Mouse (Mus musculus) gastrocnemius, postnatal 14 days (tissue): ENCODE measurements around the gene Tsen2. TPM values are rescaled to one million over a fixed set of nuclear protein-coding genes. Genes with fewer than 3 reads are reported as not detected.

ENCODE experiments used
- DNase-seq: peaks from one replicate; pipeline ENCODE4 v3.0.0; 2021; ENCODE audit warnings: mixed read lengths
- intact Hi-C: fragments of 180-260 bp; cut with DNase I; formaldehyde crosslinking; loops from one replicate; pipeline ENCODE4 v1.15.1; 2025; ENCODE audit warnings: low total_unique reads
- long read RNA-seq, 2 experiments: library from polyadenylated mRNA; stranded (forward); transcript quantifications; one replicate each; pipeline ENCODE4 v2.0.0; 2021
- total RNA-seq, 2 experiments: library from RNA; stranded (reverse); gene quantifications; 2 replicates each; pipeline ENCODE4 v1.2.3; 2021

The Tsen2 gene
- 1 to 10 TPM; 6.0 to 7.4 TPM for total RNA-seq
- long read RNA-seq, experiment 1, transcript Tsen2-201 (12 exons, 2,106 nt) = major isoform, 13 of 19 reads
- long read RNA-seq, experiment 1, partial matches to known transcripts = 6 of 19 reads
- long read RNA-seq, experiment 1, other reads (novel, unspliced or antisense) = 0 of 19 reads
- long read RNA-seq, experiment 2, transcript Tsen2-201 (12 exons, 2,106 nt) = major isoform, 7 of 13 reads
- long read RNA-seq, experiment 2, partial matches to known transcripts = 6 of 13 reads
- long read RNA-seq, experiment 2, other reads (novel, unspliced or antisense) = 0 of 13 reads

DNA sequence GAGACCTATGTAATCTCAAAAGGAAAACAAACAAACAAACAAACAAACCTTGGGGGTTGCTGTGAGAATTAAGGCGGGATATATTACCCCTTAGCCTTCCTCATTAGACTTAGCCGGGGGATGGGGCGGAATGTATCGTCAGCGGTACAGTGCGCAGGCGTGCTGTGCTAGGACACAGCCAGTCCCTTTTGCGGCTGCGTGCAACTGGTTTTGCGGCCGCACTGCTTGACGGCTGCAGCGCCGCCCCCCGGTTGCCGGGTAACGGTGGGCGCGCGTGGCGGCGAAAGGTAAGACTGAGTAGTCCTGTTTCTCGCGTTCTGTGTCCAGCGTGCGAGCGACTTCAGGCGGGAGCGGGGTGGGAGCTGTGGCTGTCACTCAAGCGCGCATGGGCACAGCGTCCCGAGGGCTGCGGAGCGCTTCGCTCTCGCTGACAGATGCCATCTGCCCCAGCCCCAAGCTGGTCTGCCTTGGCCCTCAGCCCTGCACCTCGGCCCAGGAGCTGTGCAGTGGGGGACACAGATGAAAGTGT is at the start of gene Tsen2:
Gene Tsen2 (plus strand): TSS at position 223 of the 529 bp plus-strand sequence.
- peak; percentile 96 for DNase-seq
- intact Hi-C loops = no loop called here

GRCm38 (mm10) chr6:115499540-115499939 is 44.9 kb upstream of the Tsen2 start:
- peak; percentile 81 for DNase-seq
- intact Hi-C loops = no loop called here

DNA sequence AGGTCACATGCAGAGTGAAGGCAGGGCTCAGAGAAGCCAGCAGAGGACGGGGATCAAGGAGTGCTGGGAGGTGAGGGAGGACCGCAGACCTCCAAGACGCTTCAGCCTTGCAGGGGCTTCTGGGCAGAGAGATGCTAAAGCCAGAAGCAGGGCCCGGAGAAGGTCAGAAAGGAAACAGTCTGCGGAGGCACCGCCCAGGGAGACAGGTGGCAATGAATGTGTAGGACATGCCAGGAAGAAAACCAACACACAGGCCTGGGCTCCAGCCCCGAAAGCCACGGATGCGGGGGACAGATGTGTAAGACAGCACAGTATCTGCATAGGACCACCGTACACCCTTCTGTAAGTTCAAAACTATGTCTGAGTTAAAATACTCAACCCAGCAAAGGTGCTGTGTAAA is 44.2 kb upstream of the Tsen2 start:
- no peak for DNase-seq
- intact Hi-C loops = no loop called here

GRCm38 (mm10) chr6:115501131-115501530 is 43.3 kb upstream of the Tsen2 start:
- no peak for DNase-seq
- intact Hi-C loops = no loop called here

- intact Hi-C loops = no loop called here
- no peak for DNase-seq
Observed at GRCm38 (mm10) chr6:115503038-115503437, 41.4 kb upstream of the Tsen2 start.

DNA sequence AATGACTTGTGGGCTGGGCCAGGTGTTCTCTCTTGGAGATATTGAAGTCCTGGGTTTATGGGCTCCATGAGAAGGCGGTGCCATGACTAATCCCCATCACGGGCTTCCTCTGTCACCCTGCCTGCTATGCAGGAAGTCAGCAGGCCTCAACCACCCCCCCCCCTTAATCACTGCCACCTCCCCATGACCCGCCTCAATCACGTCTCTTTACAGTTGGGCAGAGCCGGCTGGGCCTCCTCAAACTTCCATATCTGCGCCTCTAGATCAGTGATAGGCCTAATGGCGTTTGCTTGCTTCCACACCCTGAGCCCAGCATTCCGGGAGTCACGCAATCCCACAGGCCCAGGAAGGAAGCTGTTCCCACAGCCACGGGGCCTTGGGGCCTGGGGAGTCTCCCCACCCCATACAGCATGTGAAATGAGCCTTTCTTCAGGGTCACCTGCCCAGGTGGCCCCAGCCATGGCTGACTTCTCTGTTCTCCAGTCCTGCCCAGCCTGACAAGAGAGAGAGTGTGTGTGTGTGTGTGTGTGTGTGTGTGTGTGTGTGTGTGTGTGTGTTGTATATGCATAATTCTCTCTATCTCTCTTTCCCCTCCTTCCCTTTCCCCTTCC is 40.8 kb upstream of the Tsen2 start:
- intact Hi-C loops = no loop called here
- DNase-seq = no peak

DNA sequence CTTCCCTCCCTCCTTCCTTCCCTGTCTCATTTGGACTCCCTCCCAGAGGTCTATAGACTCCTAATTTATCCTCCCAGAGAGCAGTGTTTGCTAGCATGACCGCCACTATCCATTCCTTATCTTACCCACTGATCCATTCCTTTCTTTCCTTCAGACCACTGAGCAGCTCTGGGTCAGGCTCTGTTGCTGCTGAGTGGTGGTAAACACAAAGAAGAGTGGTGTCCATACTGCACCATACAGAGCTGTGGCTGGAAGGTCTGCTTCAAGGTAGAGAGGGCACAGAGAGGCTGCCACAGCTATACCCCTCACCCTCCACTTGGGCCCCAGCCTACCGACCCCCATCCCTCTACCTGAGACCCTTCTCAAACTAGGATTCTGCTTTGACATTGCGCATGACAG is 40.3 kb upstream of the Tsen2 start:
- no peak for DNase-seq
- intact Hi-C loops = no loop called here

GRCm38 (mm10) chr6:115504915-115505314 is 39.5 kb upstream of the Tsen2 start:
- intact Hi-C loops = no loop called here
- no peak for DNase-seq

DNA sequence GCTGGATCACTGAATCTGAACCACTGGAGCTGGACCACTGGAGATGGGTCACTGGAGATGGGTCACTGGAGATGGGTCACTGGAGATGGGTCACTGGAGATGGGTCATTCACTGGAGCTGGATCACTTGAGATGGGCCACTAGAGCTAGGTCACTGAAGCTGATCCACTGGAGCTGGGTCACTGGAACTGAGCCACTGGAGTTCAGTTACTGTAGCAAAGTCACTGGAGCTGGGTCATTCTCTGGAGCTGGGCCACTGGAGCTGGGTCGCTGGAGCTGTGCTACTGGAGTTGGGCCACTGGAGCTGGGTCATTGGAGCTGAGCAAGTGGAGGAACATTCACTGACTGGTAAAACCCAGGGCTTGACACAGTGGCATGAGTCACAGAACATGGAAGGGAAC is 38.0 kb upstream of the Tsen2 start:
- intact Hi-C loops = no loop called here
- no peak for DNase-seq

DNA sequence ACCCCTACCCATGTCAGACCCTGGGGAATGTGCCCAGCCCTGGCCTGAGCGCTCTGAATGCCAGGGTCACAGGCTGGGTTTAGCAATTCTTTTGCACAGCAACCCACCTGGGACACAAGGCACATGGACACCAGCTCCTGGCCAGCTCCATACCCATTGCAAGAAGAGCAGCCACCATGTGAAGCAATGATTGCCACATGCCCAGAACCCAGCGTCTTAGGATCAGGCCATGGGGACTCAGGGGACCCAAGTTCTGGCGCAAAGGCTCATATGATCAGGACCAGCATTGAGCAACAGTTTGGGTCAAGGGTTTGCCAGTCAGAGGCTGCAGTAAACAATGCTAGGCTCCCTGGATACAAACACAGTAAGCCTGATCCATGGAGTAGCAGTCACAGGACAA is 33.0 kb upstream of the Tsen2 start:
- no peak for DNase-seq
- intact Hi-C loops = no loop called here

GRCm38 (mm10) chr6:115513207-115513606 is 31.3 kb upstream of the Tsen2 start:
- no peak for DNase-seq
- intact Hi-C loops = no loop called here

- intact Hi-C loops = no loop called here
- DNase-seq = no peak
Observed at GRCm38 (mm10) chr6:115517904-115518303, 26.6 kb upstream of the Tsen2 start.

DNA sequence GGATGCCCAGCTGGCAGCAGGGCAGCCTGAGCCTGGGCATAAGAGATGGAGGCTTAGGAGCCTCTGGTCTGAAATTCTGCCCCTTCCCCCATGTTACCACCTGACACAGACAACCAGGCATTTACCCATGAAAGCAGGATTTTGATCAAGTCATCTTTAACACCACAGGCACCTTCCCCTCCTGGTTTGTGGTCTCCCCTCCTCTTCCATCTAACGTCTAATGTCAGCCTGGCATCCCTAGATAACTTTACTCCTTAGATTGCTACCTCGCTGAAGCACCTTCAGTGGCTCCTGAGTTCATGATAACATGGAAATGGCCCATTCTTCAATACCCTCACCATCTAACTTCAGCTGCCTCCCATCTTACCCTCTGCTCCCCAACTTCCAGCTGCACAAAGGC is 26.1 kb upstream of the Tsen2 start:
- intact Hi-C loops = no loop called here
- DNase-seq = no peak

DNA sequence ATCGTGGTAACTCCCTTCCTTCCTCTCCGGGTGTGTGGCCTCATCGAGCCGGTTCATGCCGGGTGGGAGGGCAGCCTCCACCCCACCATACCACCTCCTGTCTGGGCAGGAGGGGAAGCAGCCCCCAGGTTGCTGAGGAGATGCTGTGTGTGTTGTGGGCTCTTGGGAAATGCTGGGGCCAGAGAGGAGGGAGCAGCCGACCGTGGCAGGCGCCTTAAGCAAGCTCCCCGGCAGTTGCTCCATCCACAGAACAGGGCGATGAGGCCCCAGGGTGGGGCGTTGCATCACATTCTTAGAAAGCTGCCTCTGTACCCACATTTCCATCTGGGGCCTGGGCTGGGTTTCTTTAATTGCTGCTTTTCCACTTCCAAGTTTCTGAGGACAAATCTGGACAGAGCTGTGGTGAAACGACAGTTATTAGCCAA is 25.2 kb upstream of the Tsen2 start:
- no peak for DNase-seq

DNA sequence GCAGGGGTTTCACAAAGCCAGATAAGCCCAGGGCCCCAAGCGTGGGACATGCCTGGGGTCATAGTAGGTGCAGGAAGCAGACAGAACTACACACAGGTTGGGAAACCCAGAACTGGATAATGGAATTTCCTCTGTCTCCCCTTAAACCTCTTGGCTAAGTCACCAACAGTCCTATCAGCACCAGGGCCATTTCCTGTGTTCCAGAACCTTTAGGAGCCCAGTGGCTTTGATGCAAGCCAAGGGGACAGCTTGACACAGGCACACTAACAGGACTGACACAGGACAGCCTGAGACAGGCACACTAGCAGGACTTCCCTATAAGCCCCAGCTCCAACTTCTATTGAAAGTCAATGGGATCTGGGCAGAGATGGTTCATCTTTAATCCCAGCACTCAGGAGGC is 22.5 kb upstream of the Tsen2 start:
- no peak for DNase-seq
- intact Hi-C loops = no loop called here

More for the DNA sequence above, 25.2 kb upstream of the Tsen2 start:
- intact Hi-C loops = no loop called here

- intact Hi-C loops = no loop called here
- DNase-seq = no peak
Observed at GRCm38 (mm10) chr6:115522691-115523146, 21.7 kb upstream of the Tsen2 start.

DNA sequence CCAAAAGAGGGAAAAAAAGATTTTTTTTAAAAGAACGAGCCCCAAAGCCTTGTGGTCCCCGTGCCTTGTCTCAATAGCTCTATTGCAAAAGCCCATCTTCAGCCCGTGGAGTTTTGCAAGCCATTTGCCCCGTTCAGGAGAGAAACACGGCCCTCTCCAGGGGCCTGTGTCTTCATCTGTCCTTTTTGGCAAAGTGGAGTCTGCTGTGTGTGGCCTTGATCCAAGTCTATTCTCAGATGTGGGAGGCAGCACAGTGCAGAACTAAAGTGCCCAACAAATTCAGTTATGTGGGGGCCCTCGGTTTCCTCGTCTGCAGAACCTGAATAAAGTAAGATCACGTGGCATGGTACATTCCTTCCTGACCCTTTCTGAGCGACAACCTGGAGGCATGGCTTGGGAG is 21.3 kb upstream of the Tsen2 start:
- intact Hi-C loops = no loop called here
- DNase-seq = peak; percentile 38

GRCm38 (mm10) chr6:115524449-115524990 is 19.9 kb upstream of the Tsen2 start:
- intact Hi-C loops = no loop called here
- DNase-seq = no peak

GRCm38 (mm10) chr6:115527418-115527817 is 17.0 kb upstream of the Tsen2 start:
- DNase-seq = no peak
- intact Hi-C loops = no loop called here

DNA sequence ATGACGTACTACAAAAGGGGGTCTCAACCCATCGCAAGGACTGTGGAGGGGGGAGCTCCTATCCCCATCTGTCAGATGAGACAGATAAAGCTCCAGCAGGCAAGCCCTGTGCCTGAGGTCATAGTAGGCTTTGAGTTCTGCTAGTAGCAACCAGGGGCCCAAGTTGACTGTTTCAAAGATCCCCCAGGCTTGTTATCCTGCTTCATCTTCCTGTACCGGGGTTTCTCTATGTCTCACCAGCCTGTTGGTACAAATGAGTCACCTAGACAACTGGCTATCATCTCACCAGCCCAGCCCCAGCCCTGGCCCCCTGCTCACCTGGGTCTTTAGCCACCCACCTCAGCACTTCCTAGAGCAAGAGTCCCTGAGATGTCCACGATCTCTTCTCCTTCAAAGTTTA is 16.1 kb upstream of the Tsen2 start:
- intact Hi-C loops = no loop called here

GRCm38 (mm10) chr6:115534617-115535016 is 9.8 kb upstream of the Tsen2 start:
- intact Hi-C loops = loop anchor here (5.0 to 10.0 kb wide), 2 partner anchors 270 to 307 kb away; partner anchors contain the start of gene Gm17482
- DNase-seq = peak; percentile 49

More for the DNA sequence above, 16.1 kb upstream of the Tsen2 start:
- no peak for DNase-seq
